Mouse (Mus musculus): ENCODE data around the gene Cpn2. TPM values are rescaled to one million over a fixed set of nuclear protein-coding genes. Genes with fewer than 3 reads are reported as not detected.
A peak's percentile ranks its signal among the peaks of the same experiment; 100 is the strongest.

The Cpn2 gene
- polyA plus RNA-seq, 1 experiment from 2014 or later, result 3.9 TPM

GRCm38 (mm10) chr16:30271223-30271761 is 4.0 kb upstream of the Cpn2 start:
- H3K36me3 ChIP-seq (ENCODE audit: control insufficient read depth, insufficient read depth), result no peaks in the 10 kb centered on the region
- no peaks in the 10 kb centered on the region for H3K27me3 ChIP-seq (ENCODE audit: control insufficient read depth, insufficient read depth, low read depth, low read length)
- no peak for ATAC-seq (ENCODE audit: low read depth)
- no peaks in the 10 kb centered on the region for H3K4me1 ChIP-seq (ENCODE audit: control insufficient read depth, low read depth, low read length)
- 46% methylated on average over 8 of the region's 8 CpGs for WGBS (ENCODE audit: insufficient replicate concordance)
- no peaks in the 10 kb centered on the region for H3K9me3 ChIP-seq (replicated peaks; ENCODE audit: control insufficient read depth, low read length)
- no peak overlapping the region for H3K4me2 ChIP-seq (ENCODE audit: low read depth, low read length)
- no peak overlapping the region for H3K4me3 ChIP-seq (ENCODE audit: low read depth, low read length)
- no peak overlapping the region for H3K27ac ChIP-seq (ENCODE audit: low read length)
- H3K9ac ChIP-seq (ENCODE audit: low read depth, low read length), result no peak overlapping the region

- 68% methylated on average over 5 of the region's 5 CpGs for WGBS (ENCODE audit: insufficient replicate concordance)
- no peaks in the 10 kb centered on the region for H3K4me1 ChIP-seq (ENCODE audit: control insufficient read depth, low read depth, low read length)
- no peaks in the 10 kb centered on the region for H3K27me3 ChIP-seq (ENCODE audit: control insufficient read depth, insufficient read depth, low read depth, low read length)
- no peak for ATAC-seq (ENCODE audit: low read depth)
- H3K4me2 ChIP-seq (ENCODE audit: low read depth, low read length), result peak overlapping the region; percentile 48
- 0 out of 2 replicates have a peak overlapping the region, but pooled peaks have one; percentile 6 for H3K9ac ChIP-seq (ENCODE audit: low read depth, low read length)
- H3K9me3 ChIP-seq (replicated peaks; ENCODE audit: control insufficient read depth, low read length), result no peaks in the 10 kb centered on the region
- no peaks in the 10 kb centered on the region for H3K36me3 ChIP-seq (ENCODE audit: control insufficient read depth, insufficient read depth)
- peak overlapping the region; percentile 48 for H3K4me3 ChIP-seq (ENCODE audit: low read depth, low read length)
- H3K27ac ChIP-seq (ENCODE audit: low read length), result no peak overlapping the region
Observed at GRCm38 (mm10) chr16:30266561-30266960, 738 bp downstream of the Cpn2 start.

- no peak for ATAC-seq (ENCODE audit: low read depth)
- Histone ChIP-seq H3K4me1 (ENCODE audit: control insufficient read depth, low read depth, low read length) (no peaks in the 10 kb centered on the region), H3K27ac (ENCODE audit: low read length) (no peak overlapping the region), H3K4me3 (ENCODE audit: low read depth, low read length) (no peak overlapping the region), H3K9me3 (replicated peaks; ENCODE audit: control insufficient read depth, low read length) (no peaks in the 10 kb centered on the region), H3K36me3 (ENCODE audit: control insufficient read depth, insufficient read depth) (no peaks in the 10 kb centered on the region), H3K4me2 (ENCODE audit: low read depth, low read length) (peak overlapping the region; percentile 26; the same call in 1 of the 2 replicates), H3K9ac (ENCODE audit: low read depth, low read length) (no peak overlapping the region), H3K27me3 (ENCODE audit: control insufficient read depth, insufficient read depth, low read depth, low read length) (no peaks in the 10 kb centered on the region)
- 40% methylated on average over 4 of the region's 4 CpGs for WGBS (ENCODE audit: insufficient replicate concordance)
Observed at GRCm38 (mm10) chr16:30265611-30266010, 1.7 kb downstream of the Cpn2 start.

- WGBS (ENCODE audit: insufficient replicate concordance), result 31% methylated on average over 4 of the region's 4 CpGs
- Histone ChIP-seq H3K27me3 (ENCODE audit: control insufficient read depth, insufficient read depth, low read depth, low read length) (no peaks in the 10 kb centered on the region), H3K9me3 (replicated peaks; ENCODE audit: control insufficient read depth, low read length) (no peaks in the 10 kb centered on the region), H3K36me3 (ENCODE audit: control insufficient read depth, insufficient read depth) (no peaks in the 10 kb centered on the region), H3K4me2 (ENCODE audit: low read depth, low read length) (no peak overlapping the region), H3K4me3 (ENCODE audit: low read depth, low read length) (no peak overlapping the region), H3K9ac (ENCODE audit: low read depth, low read length) (no peak overlapping the region), H3K4me1 (ENCODE audit: control insufficient read depth, low read depth, low read length) (no peaks in the 10 kb centered on the region; the same call in 1 of the 2 replicates), H3K27ac (ENCODE audit: low read length) (no peak overlapping the region)
- ATAC-seq (ENCODE audit: low read depth), result no peak
Observed at GRCm38 (mm10) chr16:30263156-30263555, 4.1 kb downstream of the Cpn2 start.

GRCm38 (mm10) chr16:30262664-30263063 is 4.6 kb downstream of the Cpn2 start:
- no peak for ATAC-seq (ENCODE audit: low read depth)
- no peaks in the 10 kb centered on the region; the same call in 1 of the 2 replicates for H3K4me1 ChIP-seq (ENCODE audit: control insufficient read depth, low read depth, low read length)
- H3K9ac ChIP-seq (ENCODE audit: low read depth, low read length), result no peak overlapping the region
- no peaks in the 10 kb centered on the region for H3K36me3 ChIP-seq (ENCODE audit: control insufficient read depth, insufficient read depth)
- 0% methylated on average over 2 of the region's 2 CpGs for WGBS (ENCODE audit: insufficient replicate concordance)
- H3K4me2 ChIP-seq (ENCODE audit: low read depth, low read length), result no peak overlapping the region
- no peaks in the 10 kb centered on the region for H3K27me3 ChIP-seq (ENCODE audit: control insufficient read depth, insufficient read depth, low read depth, low read length)
- no peaks in the 10 kb centered on the region for H3K9me3 ChIP-seq (replicated peaks; ENCODE audit: control insufficient read depth, low read length)
- H3K27ac ChIP-seq (ENCODE audit: low read length), result no peak overlapping the region
- no peak overlapping the region for H3K4me3 ChIP-seq (ENCODE audit: low read depth, low read length)

GRCm38 (mm10) chr16:30262157-30262556 is 5.1 kb downstream of the Cpn2 start:
- H3K9me3 ChIP-seq (replicated peaks; ENCODE audit: control insufficient read depth, low read length), result no peaks in the 10 kb centered on the region
- no peaks in the 10 kb centered on the region for H3K27me3 ChIP-seq (ENCODE audit: control insufficient read depth, insufficient read depth, low read depth, low read length)
- H3K27ac ChIP-seq (ENCODE audit: low read length), result no peak overlapping the region
- WGBS (ENCODE audit: insufficient replicate concordance), result 58% methylated on average over 10 of the region's 10 CpGs
- H3K4me2 ChIP-seq (ENCODE audit: low read depth, low read length), result no peak overlapping the region
- no peak for ATAC-seq (ENCODE audit: low read depth)
- no peak overlapping the region for H3K4me3 ChIP-seq (ENCODE audit: low read depth, low read length)
- no peaks in the 10 kb centered on the region; the same call in 1 of the 2 replicates for H3K4me1 ChIP-seq (ENCODE audit: control insufficient read depth, low read depth, low read length)
- H3K9ac ChIP-seq (ENCODE audit: low read depth, low read length), result no peak overlapping the region
- H3K36me3 ChIP-seq (ENCODE audit: control insufficient read depth, insufficient read depth), result no peaks in the 10 kb centered on the region

- ATAC-seq (ENCODE audit: low read depth), result no peak
- Histone ChIP-seq H3K9ac (ENCODE audit: low read depth, low read length) (no peak overlapping the region), H3K4me1 (ENCODE audit: control insufficient read depth, low read depth, low read length) (no peaks in the 10 kb centered on the region; the same call in 1 of the 2 replicates), H3K36me3 (ENCODE audit: control insufficient read depth, insufficient read depth) (no peaks in the 10 kb centered on the region), H3K27ac (ENCODE audit: low read length) (no peak overlapping the region), H3K9me3 (replicated peaks; ENCODE audit: control insufficient read depth, low read length) (no peaks in the 10 kb centered on the region), H3K4me3 (ENCODE audit: low read depth, low read length) (no peak overlapping the region), H3K4me2 (ENCODE audit: low read depth, low read length) (no peak overlapping the region), H3K27me3 (ENCODE audit: control insufficient read depth, insufficient read depth, low read depth, low read length) (no peaks in the 10 kb centered on the region)
- 76% methylated on average over 9 of the region's 9 CpGs for WGBS (ENCODE audit: insufficient replicate concordance)
Observed at GRCm38 (mm10) chr16:30261341-30261740, 6.0 kb downstream of the Cpn2 start.

GRCm38 (mm10) chr16:30260012-30260635 is 7.2 kb downstream of the Cpn2 start:
- WGBS (ENCODE audit: insufficient replicate concordance), result 77% methylated on average over 15 of the region's 15 CpGs
- Histone ChIP-seq H3K27me3 (ENCODE audit: control insufficient read depth, insufficient read depth, low read depth, low read length) (no peaks in the 10 kb centered on the region), H3K4me3 (ENCODE audit: low read depth, low read length) (no peak overlapping the region), H3K36me3 (ENCODE audit: control insufficient read depth, insufficient read depth) (no peaks in the 10 kb centered on the region), H3K4me1 (ENCODE audit: control insufficient read depth, low read depth, low read length) (peaks cover 2% of the 10 kb centered on the region; the same call in 1 of the 2 replicates), H3K27ac (ENCODE audit: low read length) (no peak overlapping the region), H3K9me3 (replicated peaks; ENCODE audit: control insufficient read depth, low read length) (no peaks in the 10 kb centered on the region), H3K4me2 (ENCODE audit: low read depth, low read length) (no peak overlapping the region), H3K9ac (ENCODE audit: low read depth, low read length) (no peak overlapping the region)
- no peak for ATAC-seq (ENCODE audit: low read depth)

GRCm38 (mm10) chr16:30259444-30259843 is 7.9 kb downstream of the Cpn2 start:
- H3K27ac ChIP-seq (ENCODE audit: low read length), result no peak overlapping the region
- WGBS (ENCODE audit: insufficient replicate concordance), result 67% methylated on average over 10 of the region's 10 CpGs

More at GRCm38 (mm10) chr16:30259444-30259843, 7.9 kb downstream of the Cpn2 start:
- Histone ChIP-seq H3K4me2 (ENCODE audit: low read depth, low read length) (no peak overlapping the region), H3K4me1 (ENCODE audit: control insufficient read depth, low read depth, low read length) (peaks cover 2% of the 10 kb centered on the region; the same call in 1 of the 2 replicates), H3K9ac (ENCODE audit: low read depth, low read length) (no peak overlapping the region), H3K36me3 (ENCODE audit: control insufficient read depth, insufficient read depth) (no peaks in the 10 kb centered on the region), H3K4me3 (ENCODE audit: low read depth, low read length) (no peak overlapping the region), H3K27me3 (ENCODE audit: control insufficient read depth, insufficient read depth, low read depth, low read length) (no peaks in the 10 kb centered on the region), H3K9me3 (replicated peaks; ENCODE audit: control insufficient read depth, low read length) (no peaks in the 10 kb centered on the region)
- ATAC-seq (ENCODE audit: low read depth), result no peak
